Mouse (Mus musculus): ENCODE results near the gene Mterf2.

DNA sequence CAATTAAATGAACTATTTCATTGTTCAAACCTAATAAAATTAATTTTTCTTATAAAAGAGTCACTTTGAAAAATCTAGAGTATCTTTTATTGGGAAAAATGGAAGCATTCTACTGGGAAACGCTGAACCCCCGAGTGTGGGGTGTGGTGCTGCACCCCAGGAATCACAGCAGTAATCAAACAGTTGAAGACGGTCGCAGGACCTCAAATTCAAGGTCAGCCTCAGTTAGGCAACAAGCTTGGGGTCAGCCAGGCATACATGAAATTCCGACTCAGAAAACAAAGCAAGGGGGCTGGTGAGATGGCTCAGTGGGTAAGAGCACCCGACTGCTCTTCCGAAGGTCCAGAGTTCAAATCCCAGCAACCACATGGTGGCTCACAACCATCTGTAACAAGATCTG, 29.6 kb upstream of the Mterf2 start:
- no peak for TF ChIP-seq POLR2A (IDR thresholded peaks at IDR 0.05; ENCODE audit: low read depth, low read length)
- no peak for TF ChIP-seq CTCF (IDR thresholded peaks at IDR 0.05; ENCODE audit: borderline replicate concordance, insufficient read depth, low read length)

Data from embryonic fibroblast, embryonic 13.5 days (primary cell).